Mouse (Mus musculus): ENCODE results near the gene Pign. TPM values are rescaled to one million over a fixed set of nuclear protein-coding genes. Genes with fewer than 3 reads are reported as not detected.

Gene Pign
- polyA plus RNA-seq, 1 experiment from 2014 or later = 3.4 TPM

GRCm38 (mm10) chr1:105660015-105660414, 3.5 kb downstream of the Pign start:
- Histone ChIP-seq H3K27ac (ENCODE audit: low read depth) (no peak overlapping the region), H3K9ac (replicated peaks) (no peak overlapping the region), H3K4me1 (ENCODE audit: insufficient read depth) (peaks cover 10% of the 10 kb centered on the region), H3K27me3 (ENCODE audit: insufficient read depth, low read length) (no peaks in the 10 kb centered on the region), H3K9me3 (ENCODE audit: low read length) (no peaks in the 10 kb centered on the region), H3K4me3 (ENCODE audit: low read depth, low read length) (no peak overlapping the region), H3K4me2 (ENCODE audit: low read depth, low read length) (no peak overlapping the region), H3K36me3 (replicated peaks; ENCODE audit: insufficient read depth, low read length) (peaks cover 18% of the 10 kb centered on the region)
- no peak for ATAC-seq
- WGBS (ENCODE audit: insufficient replicate concordance) = 23% methylated on average over 3 of the region's 3 CpGs
- no peak for DNase-seq
- TF ChIP-seq EP300 (IDR thresholded peaks at IDR 0.05; ENCODE audit: low read depth) = 0 out of 2 replicates have a peak, but pooled peaks have one; percentile 14
- TF ChIP-seq CTCF (IDR thresholded peaks at IDR 0.05; ENCODE audit: low read depth) = peak; percentile 85

GRCm38 (mm10) chr1:105653981-105654380, 9.5 kb downstream of the Pign start:
- Histone ChIP-seq H3K27ac (ENCODE audit: low read depth) (no peak overlapping the region), H3K36me3 (replicated peaks; ENCODE audit: insufficient read depth, low read length) (peaks cover 27% of the 10 kb centered on the region), H3K4me1 (ENCODE audit: insufficient read depth) (no peaks in the 10 kb centered on the region), H3K4me3 (ENCODE audit: low read depth, low read length) (no peak overlapping the region), H3K4me2 (ENCODE audit: low read depth, low read length) (no peak overlapping the region), H3K27me3 (ENCODE audit: insufficient read depth, low read length) (no peaks in the 10 kb centered on the region), H3K9ac (replicated peaks) (no peak overlapping the region), H3K9me3 (ENCODE audit: low read length) (no peaks in the 10 kb centered on the region)
- TF ChIP-seq CTCF (IDR thresholded peaks at IDR 0.05; ENCODE audit: low read depth) (no peak), EP300 (IDR thresholded peaks at IDR 0.05; ENCODE audit: low read depth) (no peak)
- DNase-seq = no peak
- 91% methylated on average over 1 of the region's 1 CpGs for WGBS (ENCODE audit: insufficient replicate concordance)
- ATAC-seq = no peak

GRCm38 (mm10) chr1:105650650-105651049, 12.8 kb downstream of the Pign start:
- ATAC-seq (no peak), DNase-seq (no peak)
- H3K4me2 ChIP-seq (ENCODE audit: low read depth, low read length) = no peak overlapping the region
- no peak overlapping the region for H3K4me3 ChIP-seq (ENCODE audit: low read depth, low read length)
- H3K4me1 ChIP-seq (ENCODE audit: insufficient read depth) = no peaks in the 10 kb centered on the region
- no peak for TF ChIP-seq CTCF (IDR thresholded peaks at IDR 0.05; ENCODE audit: low read depth)
- no peak for TF ChIP-seq EP300 (IDR thresholded peaks at IDR 0.05; ENCODE audit: low read depth)
- 86% methylated on average over 1 of the region's 1 CpGs for WGBS (ENCODE audit: insufficient replicate concordance)
- H3K27ac ChIP-seq (ENCODE audit: low read depth) = no peak overlapping the region
- H3K9ac ChIP-seq (replicated peaks) = no peak overlapping the region
- H3K27me3 ChIP-seq (ENCODE audit: insufficient read depth, low read length) = no peaks in the 10 kb centered on the region
- H3K9me3 ChIP-seq (ENCODE audit: low read length) = no peaks in the 10 kb centered on the region
- H3K36me3 ChIP-seq (replicated peaks; ENCODE audit: insufficient read depth, low read length) = peaks cover 24% of the 10 kb centered on the region

- Histone ChIP-seq H3K27me3 (ENCODE audit: insufficient read depth, low read length) (no peaks in the 10 kb centered on the region), H3K27ac (ENCODE audit: low read depth) (no peak overlapping the region), H3K4me1 (ENCODE audit: insufficient read depth) (no peaks in the 10 kb centered on the region), H3K9ac (replicated peaks) (no peak overlapping the region), H3K36me3 (replicated peaks; ENCODE audit: insufficient read depth, low read length) (peaks cover 22% of the 10 kb centered on the region), H3K4me2 (ENCODE audit: low read depth, low read length) (no peak overlapping the region), H3K4me3 (ENCODE audit: low read depth, low read length) (no peak overlapping the region), H3K9me3 (ENCODE audit: low read length) (no peaks in the 10 kb centered on the region)
- WGBS (ENCODE audit: insufficient replicate concordance) = 79% methylated on average over 3 of the region's 3 CpGs
- TF ChIP-seq CTCF (IDR thresholded peaks at IDR 0.05; ENCODE audit: low read depth) = no peak
- no peak for TF ChIP-seq EP300 (IDR thresholded peaks at IDR 0.05; ENCODE audit: low read depth)
- ATAC-seq (no peak), DNase-seq (no peak)
Measured at GRCm38 (mm10) chr1:105644093-105644492, 19.4 kb downstream of the Pign start.

GRCm38 (mm10) chr1:105630481-105630880, 33.0 kb downstream of the Pign start:
- no peaks in the 10 kb centered on the region for H3K4me1 ChIP-seq (ENCODE audit: insufficient read depth)
- H3K9ac ChIP-seq (replicated peaks) = no peak overlapping the region
- TF ChIP-seq CTCF (IDR thresholded peaks at IDR 0.05; ENCODE audit: low read depth) = peak; percentile 68
- no peak for TF ChIP-seq EP300 (IDR thresholded peaks at IDR 0.05; ENCODE audit: low read depth)
- no peaks in the 10 kb centered on the region for H3K27me3 ChIP-seq (ENCODE audit: insufficient read depth, low read length)
- H3K36me3 ChIP-seq (replicated peaks; ENCODE audit: insufficient read depth, low read length) = peaks cover 4% of the 10 kb centered on the region
- no peak overlapping the region for H3K4me3 ChIP-seq (ENCODE audit: low read depth, low read length)
- DNase-seq = no peak
- H3K4me2 ChIP-seq (ENCODE audit: low read depth, low read length) = no peak overlapping the region
- no peak overlapping the region for H3K27ac ChIP-seq (ENCODE audit: low read depth)
- no peaks in the 10 kb centered on the region for H3K9me3 ChIP-seq (ENCODE audit: low read length)
- no peak for ATAC-seq
- 48% methylated on average over 3 of the region's 3 CpGs for WGBS (ENCODE audit: insufficient replicate concordance)

GRCm38 (mm10) chr1:105589673-105590072, 73.8 kb downstream of the Pign start:
- H3K27me3 ChIP-seq (ENCODE audit: insufficient read depth, low read length) = no peaks in the 10 kb centered on the region
- no peak overlapping the region for H3K4me3 ChIP-seq (ENCODE audit: low read depth, low read length)
- no peak for DNase-seq
- TF ChIP-seq CTCF (IDR thresholded peaks at IDR 0.05; ENCODE audit: low read depth) (no peak), EP300 (IDR thresholded peaks at IDR 0.05; ENCODE audit: low read depth) (no peak)
- no peak for ATAC-seq
- H3K36me3 ChIP-seq (replicated peaks; ENCODE audit: insufficient read depth, low read length) = peaks cover 6% of the 10 kb centered on the region; the same call in 1 of the 2 replicates
- no peaks in the 10 kb centered on the region for H3K4me1 ChIP-seq (ENCODE audit: insufficient read depth)
- H3K4me2 ChIP-seq (ENCODE audit: low read depth, low read length) = no peak overlapping the region
- H3K27ac ChIP-seq (ENCODE audit: low read depth) = no peak overlapping the region
- 81% methylated on average over 2 of the region's 2 CpGs for WGBS (ENCODE audit: insufficient replicate concordance)
- no peak overlapping the region for H3K9ac ChIP-seq (replicated peaks)
- H3K9me3 ChIP-seq (ENCODE audit: low read length) = no peaks in the 10 kb centered on the region

- no peaks in the 10 kb centered on the region for H3K4me1 ChIP-seq (ENCODE audit: insufficient read depth)
- H3K36me3 ChIP-seq (replicated peaks; ENCODE audit: insufficient read depth, low read length) = peaks cover 6% of the 10 kb centered on the region; the same call in 1 of the 2 replicates
- WGBS (ENCODE audit: insufficient replicate concordance) = 77% methylated on average over 5 of the region's 5 CpGs
- H3K4me3 ChIP-seq (ENCODE audit: low read depth, low read length) = no peak overlapping the region
- ATAC-seq (no peak), DNase-seq (no peak)
- no peak overlapping the region for H3K27ac ChIP-seq (ENCODE audit: low read depth)
- no peaks in the 10 kb centered on the region for H3K27me3 ChIP-seq (ENCODE audit: insufficient read depth, low read length)
- no peak for TF ChIP-seq EP300 (IDR thresholded peaks at IDR 0.05; ENCODE audit: low read depth)
- TF ChIP-seq CTCF (IDR thresholded peaks at IDR 0.05; ENCODE audit: low read depth) = no peak
- no peaks in the 10 kb centered on the region for H3K9me3 ChIP-seq (ENCODE audit: low read length)
- H3K4me2 ChIP-seq (ENCODE audit: low read depth, low read length) = no peak overlapping the region
- H3K9ac ChIP-seq (replicated peaks) = no peak overlapping the region
Measured at GRCm38 (mm10) chr1:105588697-105589096, 74.8 kb downstream of the Pign start.
